Mouse (Mus musculus): ENCODE measurements around the gene Rnf19b. TPM values are rescaled to one million over a fixed set of nuclear protein-coding genes. Genes with fewer than 3 reads are reported as not detected.

Gene Rnf19b
- polyA plus RNA-seq, 1 experiment from 2014 or later, result 11.0 TPM

GRCm38 (mm10) chr4:129021426-129021825, 36.6 kb upstream of the Rnf19b start:
- Histone ChIP-seq H3K4me2 (replicated peaks) (no peak overlapping the region), H3K9ac (no peak overlapping the region), H3K4me1 (peaks cover 19% of the 10 kb centered on the region), H3K27me3 (no peaks in the 10 kb centered on the region), H3K4me3 (replicated peaks) (no peak overlapping the region), H3K9me3 (replicated peaks) (no peaks in the 10 kb centered on the region), H3K36me3 (no peaks in the 10 kb centered on the region), H3K27ac (replicated peaks) (no peak overlapping the region)
- no peak for ATAC-seq (ENCODE audit: insufficient number of reproducible peaks, low FRiP score, low TSS enrichment, low read depth)
- 87% methylated on average over 3 of the region's 3 CpGs for WGBS

DNA sequence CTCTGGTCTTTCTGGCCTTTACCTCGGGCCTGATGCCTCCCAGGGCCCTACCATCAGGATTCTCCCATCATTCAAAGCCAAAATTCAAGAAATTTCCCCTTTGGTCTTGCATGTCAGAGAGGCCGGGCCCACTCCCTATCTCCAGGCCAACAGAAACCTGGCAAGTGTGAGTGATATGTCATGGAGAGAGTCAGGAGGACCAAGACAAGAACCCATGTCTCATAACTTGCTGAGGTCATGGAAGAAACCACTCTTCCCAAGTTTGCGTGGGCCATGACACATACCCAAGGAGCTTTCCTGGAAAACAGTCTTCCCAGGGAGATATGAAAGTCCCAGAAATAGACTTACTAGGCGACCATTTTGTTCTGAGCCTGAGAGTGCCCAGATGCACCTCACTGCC, 36.2 kb upstream of the Rnf19b start:
- WGBS, result 77% methylated on average over 4 of the region's 4 CpGs
- Histone ChIP-seq H3K27me3 (no peaks in the 10 kb centered on the region), H3K36me3 (no peaks in the 10 kb centered on the region), H3K4me1 (peaks cover 17% of the 10 kb centered on the region), H3K9me3 (replicated peaks) (no peaks in the 10 kb centered on the region), H3K27ac (replicated peaks) (no peak overlapping the region), H3K4me2 (replicated peaks) (no peak overlapping the region), H3K4me3 (replicated peaks) (no peak overlapping the region), H3K9ac (no peak overlapping the region)
- ATAC-seq (ENCODE audit: insufficient number of reproducible peaks, low FRiP score, low TSS enrichment, low read depth), result no peak

DNA sequence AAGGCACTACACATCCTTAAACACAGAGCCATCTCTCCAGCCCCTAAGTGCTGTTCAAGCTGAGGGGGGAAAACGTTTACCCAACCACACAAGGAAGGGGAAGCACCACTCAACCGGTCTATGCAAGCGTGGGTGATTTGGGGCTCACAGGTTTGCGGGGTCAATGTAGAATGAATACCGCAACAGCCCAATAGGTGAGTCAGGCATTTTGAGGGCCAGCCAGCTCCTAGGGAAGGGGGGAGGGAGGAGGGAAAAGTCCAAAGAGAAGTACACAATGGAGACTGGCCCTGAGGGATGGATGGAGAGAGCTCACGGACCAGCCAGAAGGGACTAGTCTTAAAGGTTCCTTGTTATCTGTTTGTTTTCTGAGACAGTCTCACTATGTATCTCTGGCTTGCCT, 34.2 kb upstream of the Rnf19b start:
- no peaks in the 10 kb centered on the region for H3K27me3 ChIP-seq
- H3K9me3 ChIP-seq (replicated peaks), result no peaks in the 10 kb centered on the region
- H3K36me3 ChIP-seq, result no peaks in the 10 kb centered on the region
- H3K4me1 ChIP-seq, result peaks cover 11% of the 10 kb centered on the region; the same call in 1 of the 2 replicates
- no peak overlapping the region for H3K4me3 ChIP-seq (replicated peaks)
- ATAC-seq (ENCODE audit: insufficient number of reproducible peaks, low FRiP score, low TSS enrichment, low read depth), result no peak
- no peak overlapping the region for H3K4me2 ChIP-seq (replicated peaks)
- no peak overlapping the region for H3K27ac ChIP-seq (replicated peaks)
- H3K9ac ChIP-seq, result no peak overlapping the region
- WGBS, result 73% methylated on average over 6 of the region's 6 CpGs

- peaks cover 11% of the 10 kb centered on the region; the same call in 1 of the 2 replicates for H3K4me1 ChIP-seq
- 58% methylated on average over 6 of the region's 6 CpGs for WGBS
- H3K9me3 ChIP-seq (replicated peaks), result no peaks in the 10 kb centered on the region
- no peaks in the 10 kb centered on the region for H3K36me3 ChIP-seq
- H3K4me2 ChIP-seq (replicated peaks), result no peak overlapping the region
- no peak overlapping the region for H3K4me3 ChIP-seq (replicated peaks)
- H3K27ac ChIP-seq (replicated peaks), result no peak overlapping the region
- H3K9ac ChIP-seq, result no peak overlapping the region
- no peaks in the 10 kb centered on the region for H3K27me3 ChIP-seq
- ATAC-seq (ENCODE audit: insufficient number of reproducible peaks, low FRiP score, low TSS enrichment, low read depth), result no peak
Observed at GRCm38 (mm10) chr4:129024775-129025174, 33.3 kb upstream of the Rnf19b start.

DNA sequence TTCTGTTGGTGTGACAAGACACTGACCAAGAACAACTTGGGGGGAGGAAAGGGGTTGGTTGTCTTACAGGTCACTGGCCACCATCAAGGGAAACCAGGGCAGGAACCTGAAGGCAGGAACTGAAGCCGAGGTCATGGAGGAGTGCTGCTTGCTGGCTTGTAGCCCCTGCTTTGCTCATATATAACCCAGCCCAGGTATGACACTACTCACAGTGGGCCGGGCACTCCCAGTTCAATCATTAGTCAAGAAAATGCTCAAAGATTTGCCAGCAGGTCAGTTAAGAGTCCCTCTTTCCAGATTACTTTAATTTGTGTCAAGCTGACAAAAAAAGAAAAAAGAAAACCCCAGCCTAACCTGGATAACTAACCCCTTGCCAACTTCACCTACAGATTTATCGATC, 32.4 kb upstream of the Rnf19b start:
- no peak overlapping the region for H3K27ac ChIP-seq (replicated peaks)
- H3K9me3 ChIP-seq (replicated peaks), result no peaks in the 10 kb centered on the region
- no peak overlapping the region for H3K4me3 ChIP-seq (replicated peaks)
- 0 out of 2 replicates have a peak, but pooled peaks cover 3% of the 10 kb centered on the region for H3K4me1 ChIP-seq
- ATAC-seq (ENCODE audit: insufficient number of reproducible peaks, low FRiP score, low TSS enrichment, low read depth), result no peak
- H3K36me3 ChIP-seq, result no peaks in the 10 kb centered on the region
- no peaks in the 10 kb centered on the region for H3K27me3 ChIP-seq
- 96% methylated on average over 3 of the region's 3 CpGs for WGBS
- no peak overlapping the region for H3K4me2 ChIP-seq (replicated peaks)
- H3K9ac ChIP-seq, result no peak overlapping the region

DNA sequence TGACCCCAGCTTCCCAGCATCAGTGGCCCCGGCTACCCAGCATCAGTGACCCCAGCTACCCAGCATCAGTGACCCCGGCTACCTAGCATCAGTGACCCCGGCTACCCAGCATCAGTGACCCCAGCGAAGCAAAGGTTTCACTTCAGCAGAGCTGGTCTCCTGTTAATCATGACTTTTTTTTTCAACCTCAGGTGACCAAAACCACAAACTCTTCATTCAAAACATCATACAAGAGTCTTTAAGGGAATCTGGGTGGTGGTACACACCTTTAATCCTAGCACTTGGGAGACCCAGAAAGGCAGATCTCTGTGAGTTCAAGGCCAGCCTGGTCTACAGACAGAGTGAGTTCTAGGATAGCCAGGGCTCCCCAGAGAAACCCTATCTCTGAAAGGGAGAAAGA, 27.3 kb upstream of the Rnf19b start:
- H3K9ac ChIP-seq, result no peak overlapping the region
- H3K36me3 ChIP-seq, result no peaks in the 10 kb centered on the region
- no peak for ATAC-seq (ENCODE audit: insufficient number of reproducible peaks, low FRiP score, low TSS enrichment, low read depth)

DNA sequence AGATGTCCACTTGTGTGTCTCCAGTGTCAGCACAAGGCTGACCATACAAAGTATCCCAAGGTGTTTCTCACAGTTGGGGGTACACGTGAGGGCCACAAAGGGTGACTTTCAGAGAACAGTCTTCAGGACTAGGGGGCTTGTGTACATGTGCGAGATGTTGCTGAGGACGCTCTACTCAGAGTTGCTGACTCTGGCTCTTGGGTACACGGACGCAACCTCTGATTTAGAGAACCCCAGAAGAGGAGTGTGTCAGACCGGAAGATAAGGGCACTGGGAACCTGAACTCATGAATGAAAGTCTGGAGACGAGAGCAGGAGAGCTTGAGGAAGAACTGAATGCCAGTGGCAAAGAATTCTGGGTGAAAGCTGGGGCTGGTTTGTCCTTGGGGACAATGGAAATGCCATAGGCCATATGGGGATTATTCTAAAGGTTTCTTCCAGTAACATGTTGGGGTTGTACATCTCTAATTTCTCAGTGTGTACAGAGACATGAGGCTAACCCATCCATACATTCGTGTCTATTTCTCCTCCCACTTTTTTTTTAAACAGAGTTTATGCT, 26.6 kb upstream of the Rnf19b start:
- 83% methylated on average over 8 of the region's 8 CpGs for WGBS
- H3K9me3 ChIP-seq (replicated peaks), result no peaks in the 10 kb centered on the region
- ATAC-seq (ENCODE audit: insufficient number of reproducible peaks, low FRiP score, low TSS enrichment, low read depth), result no peak
- H3K36me3 ChIP-seq, result no peaks in the 10 kb centered on the region
- no peaks in the 10 kb centered on the region for H3K27me3 ChIP-seq
- no peak overlapping the region for H3K9ac ChIP-seq
- peaks cover 36% of the 10 kb centered on the region for H3K4me1 ChIP-seq
- H3K4me2 ChIP-seq (replicated peaks), result no peak overlapping the region
- H3K27ac ChIP-seq (replicated peaks), result no peak overlapping the region
- H3K4me3 ChIP-seq (replicated peaks), result no peak overlapping the region

More for the DNA sequence above, 27.3 kb upstream of the Rnf19b start:
- no peaks in the 10 kb centered on the region for H3K9me3 ChIP-seq (replicated peaks)
- no peak overlapping the region for H3K4me2 ChIP-seq (replicated peaks)
- no peak overlapping the region for H3K27ac ChIP-seq (replicated peaks)
- 91% methylated on average over 4 of the region's 4 CpGs for WGBS
- H3K27me3 ChIP-seq, result no peaks in the 10 kb centered on the region
- peaks cover 31% of the 10 kb centered on the region for H3K4me1 ChIP-seq
- H3K4me3 ChIP-seq (replicated peaks), result no peak overlapping the region

DNA sequence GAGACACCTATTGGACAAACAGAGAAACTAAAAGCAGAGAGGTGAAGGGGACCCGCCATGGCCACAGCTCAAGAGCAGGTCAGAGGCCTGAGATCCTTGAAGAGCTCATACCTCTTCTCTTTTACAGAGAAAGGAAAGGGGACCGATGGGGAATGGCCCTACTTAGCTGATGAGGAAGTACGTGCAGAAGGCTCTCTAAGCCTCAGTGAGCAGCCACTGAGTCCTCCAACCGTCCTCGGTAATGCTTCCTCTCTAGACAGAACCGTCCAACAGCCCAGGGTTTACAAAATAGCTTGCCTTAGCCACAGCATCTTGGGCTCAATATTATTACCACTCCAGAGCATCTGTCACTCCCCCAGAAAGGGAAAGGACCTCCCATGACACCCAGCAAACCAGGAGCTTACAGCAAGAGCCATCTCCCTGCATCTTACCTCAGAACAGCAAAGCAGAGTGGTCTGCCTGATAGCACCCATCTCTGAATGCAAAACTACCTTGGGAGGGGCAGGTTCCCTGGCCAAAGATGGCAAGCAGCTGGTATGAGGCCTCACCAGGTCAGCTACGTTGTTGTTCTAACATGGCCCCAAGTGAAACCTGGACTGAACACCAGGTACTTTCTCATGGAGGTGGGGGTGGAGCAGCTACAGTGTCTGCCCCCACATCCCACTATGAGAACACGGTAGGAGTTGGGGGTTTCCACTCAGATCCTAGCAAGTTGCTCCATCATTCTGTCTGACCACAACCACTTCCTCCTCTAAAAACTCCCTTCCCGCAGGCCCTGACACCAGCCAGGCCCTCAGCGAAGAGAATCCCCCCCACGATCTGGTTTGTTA, 25.7 kb upstream of the Rnf19b start:
- ATAC-seq (ENCODE audit: insufficient number of reproducible peaks, low FRiP score, low TSS enrichment, low read depth), result 0 out of 2 replicates have a peak, but pooled peaks have one; percentile 26
- Histone ChIP-seq H3K4me2 (replicated peaks) (peak overlapping the region; percentile 36; the same call in 1 of the 2 replicates), H3K4me3 (replicated peaks) (no peak overlapping the region), H3K27ac (replicated peaks) (peak overlapping the region; percentile 85), H3K4me1 (peaks cover 36% of the 10 kb centered on the region), H3K36me3 (no peaks in the 10 kb centered on the region), H3K9ac (no peak overlapping the region), H3K27me3 (no peaks in the 10 kb centered on the region), H3K9me3 (replicated peaks) (no peaks in the 10 kb centered on the region)
- 61% methylated on average over 11 of the region's 11 CpGs for WGBS

GRCm38 (mm10) chr4:129032963-129033951, 24.8 kb upstream of the Rnf19b start:
- H3K4me3 ChIP-seq (replicated peaks), result peak overlapping the region; percentile 10
- H3K4me2 ChIP-seq (replicated peaks), result peak overlapping the region; percentile 36
- no peaks in the 10 kb centered on the region for H3K36me3 ChIP-seq
- 13% methylated on average over 17 of the region's 17 CpGs for WGBS
- H3K9ac ChIP-seq, result no peak overlapping the region
- peaks cover 36% of the 10 kb centered on the region for H3K4me1 ChIP-seq
- no peaks in the 10 kb centered on the region for H3K9me3 ChIP-seq (replicated peaks)
- ATAC-seq (ENCODE audit: insufficient number of reproducible peaks, low FRiP score, low TSS enrichment, low read depth), result peak; percentile 88
- H3K27ac ChIP-seq (replicated peaks), result peak overlapping the region; percentile 85
- H3K27me3 ChIP-seq, result no peaks in the 10 kb centered on the region

DNA sequence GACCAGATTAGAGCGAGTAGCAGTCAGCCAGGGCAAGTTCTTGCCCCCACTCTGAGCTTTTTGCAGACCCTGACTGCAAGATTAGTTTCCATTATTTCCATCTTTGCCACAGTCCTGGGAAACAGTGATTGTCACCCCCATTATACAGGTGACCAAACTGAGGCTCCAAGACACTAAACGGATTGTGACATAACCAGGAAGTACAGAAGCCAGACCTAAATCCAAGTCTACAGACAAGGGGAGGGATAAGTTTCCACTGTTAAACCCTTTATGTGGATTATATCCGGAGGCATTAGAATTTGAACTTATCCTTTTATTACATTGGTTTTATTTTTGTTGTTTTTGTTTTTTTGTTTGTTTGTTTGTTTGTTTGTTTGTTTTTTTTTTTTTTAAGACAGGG, 23.8 kb upstream of the Rnf19b start:
- H3K4me2 ChIP-seq (replicated peaks), result no peak overlapping the region
- no peaks in the 10 kb centered on the region for H3K27me3 ChIP-seq
- no peak overlapping the region for H3K4me3 ChIP-seq (replicated peaks)
- no peak for ATAC-seq (ENCODE audit: insufficient number of reproducible peaks, low FRiP score, low TSS enrichment, low read depth)
- H3K9ac ChIP-seq, result no peak overlapping the region
- H3K9me3 ChIP-seq (replicated peaks), result no peaks in the 10 kb centered on the region
- no peaks in the 10 kb centered on the region for H3K36me3 ChIP-seq
- 89% methylated on average over 3 of the region's 3 CpGs for WGBS
- H3K27ac ChIP-seq (replicated peaks), result peak overlapping the region; percentile 85
- peaks cover 36% of the 10 kb centered on the region for H3K4me1 ChIP-seq
